Mouse (Mus musculus) Patski (cell line): Measurements from ENCODE around the gene Dhfr. TPM values are rescaled to one million over a fixed set of nuclear protein-coding genes. Genes with fewer than 3 reads are reported as not detected.
A peak's percentile ranks its signal among the peaks of the same experiment; 100 is the strongest.
"Not testable (repeated sequence)": the region's sequence is repeated elsewhere in the genome, so short reads cannot be mapped to it uniquely, and the experiment has no call there.

Experiments
- ATAC-seq: fragments of 100-300 bp; one replicate; pipeline ENCODE4 v1.8.0; 2021
- CTCF ChIA-PET: fragments of 350-600 bp; sonication (Branson Sonifier 250); formaldehyde crosslinking; loops from one replicate; lab custom pipeline; 2022; ENCODE audit warnings: inconsistent platforms; lab: Charles Lee
- POLR2A ChIA-PET: fragments of 350-600 bp; sonication (Branson Sonifier 250); formaldehyde crosslinking; loops from one replicate; lab custom pipeline; 2022; ENCODE audit warnings: antibody characterized with exemption, inconsistent platforms; lab: Charles Lee
- DNase-seq: peaks from one replicate; pipeline ENCODE4 v3.0.0-alpha.2; 2011; ENCODE audit warnings: low read depth, low spot score
- H3K27me3 ChIP-seq: fragments of 371-371 bp; one replicate; pipeline ENCODE4 v1.5.1; 2021
- CTCF ChIP-seq: fragments of 100-300 bp; IDR thresholded peaks from one replicate; pipeline ENCODE4 v1.5.1; 2021
- in situ Hi-C: fragments of 300-500 bp; cut with MboI; formaldehyde crosslinking; loops from 3 replicates; pipeline ENCODE4 v1.11.1; 2018; ENCODE audit warnings: low pct_unique_long_range_greater_than_20kb, mixed read lengths
- polyA plus RNA-seq: library from polyadenylated mRNA; unstranded; gene quantifications from one replicate; pipeline ENCODE4 v1.2.3, GENCODE M21; 2021

Gene Dhfr
- polyA plus RNA-seq, 1 experiment from 2014 or later: 7.8 TPM

DNA sequence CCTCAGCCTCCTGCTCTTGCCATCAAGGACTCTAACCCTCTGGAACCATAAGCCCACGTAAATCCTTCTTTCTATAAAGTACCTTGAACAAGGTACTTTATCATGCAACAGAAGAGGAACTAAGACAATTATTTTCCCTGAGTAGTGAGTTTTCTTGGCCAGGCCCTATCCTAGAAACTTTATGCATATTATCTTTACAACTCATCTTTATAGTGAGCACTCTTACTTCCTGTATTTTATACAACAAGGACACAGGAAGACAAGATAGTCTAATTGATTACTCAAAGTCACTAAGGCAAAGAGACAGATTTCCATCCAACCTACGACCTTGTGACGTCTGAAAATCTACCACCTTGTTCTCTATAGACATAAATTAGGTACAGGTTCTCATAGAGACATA is 14.7 kb upstream of the Dhfr start:
- no peak for TF ChIP-seq CTCF
- ChIA-PET CTCF (no interaction called here), POLR2A (no interaction called here)
- ATAC-seq (no peak), DNase-seq (no peak)
- in situ Hi-C loops: loop anchor here (5.0 kb wide), 1 partner anchor 432 kb away; no protein-coding TSS in a partner anchor
- no peaks in the 10 kb centered on the region for H3K27me3 ChIP-seq

DNA sequence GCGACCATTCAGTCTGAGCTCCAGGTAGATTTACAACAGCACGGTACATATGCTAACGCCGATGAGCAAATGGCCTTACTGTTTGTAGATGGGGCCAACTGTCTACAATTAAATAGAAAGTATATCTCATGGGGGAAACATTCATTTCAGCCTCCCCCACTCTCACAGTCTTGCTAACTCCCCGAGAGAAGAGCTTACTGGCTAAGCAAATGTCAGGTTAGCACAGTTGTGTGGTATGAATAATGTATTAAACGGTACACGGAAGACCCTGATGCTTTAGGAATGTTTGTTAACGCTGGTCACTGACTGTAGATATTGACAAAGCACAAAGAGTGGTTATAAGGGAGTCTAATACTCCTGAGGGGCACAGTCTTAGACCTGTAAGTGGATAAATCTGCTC is 10.5 kb upstream of the Dhfr start:
- CTCF ChIA-PET: interaction anchor here (1.2 kb wide), 1 partner anchor 10 kb away, joined by 3 read pairs; the partner anchor contains the start of gene Dhfr
- no peak for TF ChIP-seq CTCF
- in situ Hi-C loops: no loop called here
- H3K27me3 ChIP-seq: no peaks in the 10 kb centered on the region
- ATAC-seq (no peak), DNase-seq (no peak)
- POLR2A ChIA-PET: no interaction called here

DNA sequence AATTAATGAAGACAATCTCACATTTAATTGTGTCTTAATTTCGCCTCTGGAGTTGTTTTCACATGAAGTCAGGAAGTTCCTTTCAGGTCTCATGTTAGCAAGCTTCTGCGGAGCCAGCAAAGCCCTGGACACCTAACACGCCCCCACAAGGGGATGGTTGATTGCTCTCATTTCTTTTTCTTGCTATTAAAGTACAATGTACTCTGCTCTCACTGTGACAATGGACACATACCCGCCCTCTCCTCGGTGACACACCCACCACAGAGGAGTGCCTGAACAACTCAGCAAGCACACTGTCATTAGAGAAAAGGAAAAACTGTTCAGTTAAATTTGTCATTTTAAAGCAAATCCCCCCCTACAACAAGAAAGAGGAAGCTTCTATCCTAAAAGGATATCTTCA is 8.2 kb upstream of the Dhfr start:
- no peaks in the 10 kb centered on the region for H3K27me3 ChIP-seq
- DNase-seq (no peak), ATAC-seq (no peak)
- no peak for TF ChIP-seq CTCF
- in situ Hi-C loops: no loop called here
- ChIA-PET CTCF (no interaction called here), POLR2A (no interaction called here)

DNA sequence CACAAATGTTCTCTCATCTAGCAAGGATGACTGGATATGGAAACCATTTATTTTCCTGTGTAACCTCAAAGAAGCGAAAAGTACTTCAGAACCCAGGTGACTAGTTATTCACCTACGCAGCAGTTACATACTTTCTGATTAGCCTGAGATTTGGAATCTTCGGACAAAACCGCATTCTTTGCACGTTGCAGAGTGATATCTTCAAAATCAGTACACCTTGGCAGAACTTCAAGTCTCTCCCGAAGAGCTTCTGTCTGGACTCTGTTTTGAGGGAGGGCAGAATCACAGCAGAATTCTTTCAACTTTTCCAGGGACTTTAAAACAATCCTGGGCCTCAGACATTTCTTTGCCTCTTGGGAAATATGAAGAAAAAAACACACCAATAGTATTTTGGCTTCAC is 3.4 kb upstream of the Dhfr start:
- H3K27me3 ChIP-seq: no peaks in the 10 kb centered on the region
- ChIA-PET POLR2A (no interaction called here), CTCF (interaction anchor here (1.3 kb wide), 1 partner anchor 18 kb away, joined by 3 read pairs; no protein-coding TSS in a partner anchor)
- no peak for DNase-seq
- no peak for TF ChIP-seq CTCF
- in situ Hi-C loops: loop anchor here (25.0 kb wide), 1 partner anchor 386 kb away; no protein-coding TSS in a partner anchor
- no peak for ATAC-seq

DNA sequence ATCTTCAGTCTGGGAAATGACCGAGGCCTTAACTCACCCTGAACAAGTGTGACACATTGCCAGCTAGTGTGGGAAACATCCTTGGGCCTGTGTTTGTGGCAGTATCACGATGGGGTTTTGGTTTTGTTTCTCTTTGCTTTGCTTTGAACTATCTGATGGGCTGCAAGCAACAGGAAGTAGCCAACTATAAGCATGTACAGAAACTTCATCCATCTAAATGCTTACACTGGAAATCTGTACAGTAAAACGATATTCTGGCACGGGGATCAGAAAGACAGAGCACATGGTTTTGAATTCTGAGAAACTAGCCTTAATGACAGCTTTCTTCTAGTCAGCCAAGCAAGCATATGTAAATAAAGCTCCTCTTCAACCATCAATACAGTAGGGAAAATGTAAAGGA is 570 bp upstream of the Dhfr start:
- in situ Hi-C loops: loop anchor here (25.0 kb wide), 1 partner anchor 383 kb away; no protein-coding TSS in a partner anchor
- POLR2A ChIA-PET: no interaction called here
- TF ChIP-seq CTCF: no peak
- ATAC-seq: peak; percentile 1
- CTCF ChIA-PET: interaction anchor here (0.6 to 1.4 kb wide), 7 partner anchors 10 to 449 kb away, joined by 3 to 5 read pairs (median 3); no protein-coding TSS in a partner anchor
- H3K27me3 ChIP-seq: no peaks in the 10 kb centered on the region
- DNase-seq: no peak

DNA sequence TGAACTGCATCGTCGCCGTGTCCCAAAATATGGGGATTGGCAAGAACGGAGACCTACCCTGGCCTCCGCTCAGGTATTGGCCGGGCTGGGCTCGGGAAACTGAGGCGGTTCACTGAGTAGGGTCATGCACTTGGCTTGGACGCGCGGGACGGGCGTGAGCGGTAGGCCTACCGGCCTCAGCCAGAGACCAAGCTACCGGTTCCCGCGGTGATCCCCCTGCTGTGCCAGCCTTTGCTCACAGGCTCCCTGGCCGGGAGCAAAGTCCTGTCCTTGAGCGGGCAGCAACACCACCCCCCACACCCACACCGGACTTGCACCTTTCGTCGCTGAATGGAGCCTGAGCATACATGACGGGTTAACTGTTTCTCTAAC is 732 bp downstream of the Dhfr start:
- CTCF ChIA-PET: interaction anchor here (0.7 to 1.4 kb wide), 4 partner anchors 9 to 425 kb away, joined by 3 to 5 read pairs (median 4); no protein-coding TSS in a partner anchor
- peak; percentile 11 for ATAC-seq
- TF ChIP-seq CTCF: no peak
- POLR2A ChIA-PET: interaction anchor here (0.7 kb wide), 1 partner anchor 13 kb away, joined by 3 read pairs; no protein-coding TSS in a partner anchor
- no peak for DNase-seq
- in situ Hi-C loops: loop anchor here (25.0 kb wide), 1 partner anchor 382 kb away; no protein-coding TSS in a partner anchor
- no peaks in the 10 kb centered on the region for H3K27me3 ChIP-seq

DNA sequence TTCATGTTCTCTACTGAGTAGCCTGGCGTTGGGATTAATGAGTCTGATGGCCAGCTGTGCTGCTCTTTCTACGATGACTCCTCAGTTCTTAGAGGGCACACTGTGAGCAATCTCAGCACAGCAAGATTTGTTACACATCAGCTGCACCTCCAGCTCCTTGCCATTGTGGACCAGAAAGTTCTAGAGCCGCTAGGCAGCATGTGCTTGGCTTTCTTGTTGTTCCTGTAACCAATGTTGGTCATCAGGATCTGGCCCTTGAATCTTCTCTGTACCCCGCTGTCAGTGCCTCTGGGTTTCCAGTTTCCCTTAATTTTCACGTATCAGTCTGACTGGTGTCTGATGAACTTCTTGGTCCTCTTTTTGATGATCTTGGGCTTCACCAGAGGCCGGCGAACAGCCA is 1.9 kb downstream of the Dhfr start:
- H3K27me3 ChIP-seq: no peaks in the 10 kb centered on the region
- in situ Hi-C loops: loop anchor here (25.0 kb wide), 1 partner anchor 381 kb away; no protein-coding TSS in a partner anchor
- ATAC-seq (no peak), DNase-seq (no peak)
- POLR2A ChIA-PET: no interaction called here
- no peak for TF ChIP-seq CTCF
- CTCF ChIA-PET: interaction anchor here (1.8 to 2.1 kb wide), 3 partner anchors 11 to 117 kb away, joined by 5 to 8 read pairs (median 6); no protein-coding TSS in a partner anchor

DNA sequence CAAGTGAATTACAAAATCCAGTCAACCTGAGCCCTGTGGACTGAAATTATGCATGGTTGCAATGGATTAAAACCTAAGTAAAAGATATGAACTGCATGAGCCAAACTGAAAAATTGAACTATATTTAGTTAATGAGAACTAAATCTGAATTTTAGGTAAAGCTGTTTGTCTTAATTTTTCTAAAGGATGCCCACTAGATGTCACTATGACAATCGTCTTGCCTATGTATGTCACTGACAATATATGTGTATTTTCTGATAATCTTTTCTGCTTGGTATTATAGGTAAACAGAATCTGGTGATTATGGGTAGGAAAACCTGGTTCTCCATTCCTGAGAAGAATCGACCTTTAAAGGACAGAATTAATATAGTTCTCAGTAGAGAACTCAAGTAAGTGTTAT is 3.1 kb downstream of the Dhfr start:
- peak; percentile 21 for TF ChIP-seq CTCF
- DNase-seq: no peak
- in situ Hi-C loops: loop anchor here (25.0 kb wide), 1 partner anchor 380 kb away; no protein-coding TSS in a partner anchor
- ChIA-PET POLR2A (interaction anchor here (1.2 kb wide), 1 partner anchor 9 kb away, joined by 3 read pairs; no protein-coding TSS in a partner anchor), CTCF (interaction anchor here (0.9 to 2.1 kb wide), 9 partner anchors 10 to 383 kb away, joined by 3 to 8 read pairs (median 4); no protein-coding TSS in a partner anchor)
- ATAC-seq: no peak
- H3K27me3 ChIP-seq: no peaks in the 10 kb centered on the region

DNA sequence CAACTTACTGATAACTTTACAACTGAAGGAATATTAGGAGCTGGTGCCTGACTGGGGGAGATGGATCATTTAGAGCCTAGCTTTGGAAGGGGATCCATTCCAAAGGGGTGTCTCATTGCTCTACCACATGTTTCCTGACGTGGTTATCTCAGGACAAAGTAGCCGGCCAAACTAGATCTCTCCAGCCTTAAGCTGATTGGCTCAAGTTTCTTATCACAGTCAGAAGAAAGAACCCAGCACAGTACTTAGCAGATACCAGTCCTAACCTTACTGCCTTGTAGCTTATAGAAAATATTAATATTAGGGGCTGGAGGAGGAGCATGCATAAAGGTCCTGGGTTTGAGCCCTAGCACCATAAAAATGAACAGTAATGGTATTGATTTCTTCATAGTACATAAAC is 7.1 kb downstream of the Dhfr start:
- no peak for DNase-seq
- CTCF ChIA-PET: interaction anchor here (1.7 kb wide), 1 partner anchor 22 kb away, joined by 3 read pairs; no protein-coding TSS in a partner anchor
- POLR2A ChIA-PET: no interaction called here
- in situ Hi-C loops: loop anchor here (5.0 to 25.0 kb wide), 2 partner anchors 121 to 376 kb away; partner anchors contain the start of gene Fam151b
- no peak for ATAC-seq
- TF ChIP-seq CTCF: no peak
- no peaks in the 10 kb centered on the region for H3K27me3 ChIP-seq

DNA sequence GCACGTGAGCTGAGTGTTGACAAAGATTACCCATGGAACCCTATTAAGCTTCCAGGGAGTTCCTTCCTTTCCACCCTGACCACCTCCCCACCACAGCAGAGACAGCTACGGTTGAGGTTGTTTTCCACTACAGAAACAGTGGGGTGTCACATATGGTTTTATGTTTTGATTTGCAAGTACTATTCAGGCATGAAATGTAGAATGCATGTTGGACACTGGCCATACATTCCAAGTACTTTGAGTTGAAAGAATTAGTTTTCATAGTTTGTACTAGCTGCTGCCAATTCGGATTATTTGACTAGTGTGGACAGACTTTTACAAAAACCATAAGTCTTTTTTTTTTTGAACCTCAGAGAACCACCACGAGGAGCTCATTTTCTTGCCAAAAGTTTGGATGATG is 10.8 kb downstream of the Dhfr start:
- ATAC-seq (no peak), DNase-seq (no peak)
- in situ Hi-C loops: loop anchor here (25.0 kb wide), 1 partner anchor 372 kb away; no protein-coding TSS in a partner anchor
- POLR2A ChIA-PET: no interaction called here
- H3K27me3 ChIP-seq: no peaks in the 10 kb centered on the region
- CTCF ChIA-PET: interaction anchor here (1.3 kb wide), 1 partner anchor 10 kb away, joined by 3 read pairs; the partner anchor contains the start of genes Dhfr and Msh3
- TF ChIP-seq CTCF: no peak

DNA sequence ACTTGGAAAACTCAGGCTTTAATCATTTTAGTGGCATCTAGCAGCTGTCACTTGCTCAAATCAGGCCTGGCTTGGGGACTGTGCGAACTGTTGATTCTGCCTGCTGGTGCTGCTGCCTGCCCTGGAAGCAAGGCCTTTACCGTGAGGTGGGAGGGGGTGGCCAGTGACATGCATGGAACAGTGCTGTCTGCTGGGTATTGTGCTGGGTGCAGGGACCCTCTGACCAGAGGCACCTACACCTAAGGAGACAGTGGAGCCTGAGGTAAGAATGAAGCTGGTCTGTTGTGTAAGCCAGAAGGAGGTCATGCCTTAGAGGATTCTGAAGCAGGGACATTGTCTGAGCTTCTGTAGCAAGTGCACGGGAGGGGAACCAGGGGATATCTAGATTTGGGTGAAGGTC is 16.3 kb downstream of the Dhfr start:
- in situ Hi-C loops: loop anchor here (25.0 kb wide), 1 partner anchor 366 kb away; no protein-coding TSS in a partner anchor
- H3K27me3 ChIP-seq: no peaks in the 10 kb centered on the region
- DNase-seq (no peak), ATAC-seq (no peak)
- no peak for TF ChIP-seq CTCF
- ChIA-PET POLR2A (no interaction called here), CTCF (interaction anchor here (1.3 to 1.6 kb wide), 3 partner anchors 11 to 463 kb away, joined by 3 to 6 read pairs (median 3); no protein-coding TSS in a partner anchor)

DNA sequence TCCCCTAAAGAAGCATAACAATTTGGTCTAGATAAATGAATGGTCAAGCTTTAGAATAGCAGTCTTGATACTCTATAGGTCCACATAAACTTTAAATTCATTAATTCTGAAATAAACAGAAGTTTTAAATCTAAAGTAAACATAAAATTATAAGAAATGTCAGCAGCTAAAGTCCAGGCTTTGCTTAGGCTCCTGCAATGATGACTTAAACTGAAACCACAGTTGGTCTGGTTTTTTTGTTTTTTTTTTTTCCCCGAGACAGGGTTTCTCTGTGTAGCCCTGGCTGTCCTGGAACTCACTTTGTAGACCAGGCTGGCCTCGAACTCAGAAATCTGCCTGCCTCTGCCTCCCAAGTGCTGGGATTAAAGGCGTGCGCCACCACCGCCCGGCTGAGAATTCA is 16.9 kb downstream of the Dhfr start:
- in situ Hi-C loops: loop anchor here (25.0 kb wide), 1 partner anchor 366 kb away; no protein-coding TSS in a partner anchor
- DNase-seq, ATAC-seq, POLR2A ChIA-PET, H3K27me3 ChIP-seq: not testable (repeated sequence)
- CTCF ChIA-PET: interaction anchor here (0.9 to 1.3 kb wide), 2 partner anchors 12 to 18 kb away, joined by 3 read pairs; no protein-coding TSS in a partner anchor
